8 mouse cellular contexts compared by ENCODE assay signal in genomic region chr17:78912861-78913281, GRCm38 (mm10). TPM values are rescaled to one million over a fixed set of nuclear protein-coding genes. Genes with fewer than 3 reads are reported as not detected.
DNase-seq lines count a peak whose midpoint lies in the region; ATAC-seq and TF ChIP-seq lines count a peak whose summit lies in the region.

No protein-coding gene starts in this region.

- no peak overlapping the region for H3K27ac ChIP-seq in embryonic facial prominence, embryonic 15.5 days (replicated peaks)
- peak overlapping the region; percentile 51; the same call in 1 of the 2 replicates for H3K27ac ChIP-seq in midbrain, embryonic 13.5 days

- peak; percentile 40 to 44 for DNase-seq in layer of hippocampus, postnatal 10 days (ENCODE audit: low spot score in 2 of 2)
- DNase-seq in layer of hippocampus, adult 11-12 months (ENCODE audit: low spot score), result no peak
- DNase-seq in brain, embryonic 14.5 days (ENCODE audit: low read depth), result peak; percentile 80
- DNase-seq in kidney, postnatal 14 days, result peak; percentile 30
- no peak for DNase-seq in gastrocnemius, adult 18-20 months (ENCODE audit: low spot score)
- DNase-seq in ovary, postnatal 14 days (ENCODE audit: low spot score), result no peak

- no peaks in the 10 kb centered on the region for H3K27me3 ChIP-seq in embryonic facial prominence, embryonic 15.5 days
- H3K27me3 ChIP-seq in midbrain, embryonic 13.5 days, result no peaks in the 10 kb centered on the region

- H3K9ac ChIP-seq in embryonic facial prominence, embryonic 15.5 days, result no peak overlapping the region
- peak overlapping the region; percentile 46; the same call in 1 of the 2 replicates for H3K9ac ChIP-seq in midbrain, embryonic 13.5 days (replicated peaks)

- no peaks in the 10 kb centered on the region for H3K36me3 ChIP-seq in embryonic facial prominence, embryonic 15.5 days
- H3K36me3 ChIP-seq in midbrain, embryonic 13.5 days, result no peaks in the 10 kb centered on the region

- H3K9me3 ChIP-seq in embryonic facial prominence, embryonic 15.5 days (replicated peaks), result no peaks in the 10 kb centered on the region
- no peaks in the 10 kb centered on the region for H3K9me3 ChIP-seq in midbrain, embryonic 13.5 days

- peak overlapping the region; percentile 50 for H3K4me2 ChIP-seq in embryonic facial prominence, embryonic 15.5 days (replicated peaks)
- H3K4me2 ChIP-seq in midbrain, embryonic 13.5 days (replicated peaks), result peak overlapping the region; percentile 54

- no peak for TF ChIP-seq POLR2A in brain, embryonic 14.5 days (IDR thresholded peaks at IDR 0.05; ENCODE audit: borderline replicate concordance, extremely low read depth, insufficient read depth, insufficient read length, poor library complexity, severe bottlenecking)

- TF ChIP-seq CTCF in brain, embryonic 14.5 days (IDR thresholded peaks at IDR 0.05; ENCODE audit: borderline replicate concordance, extremely low read depth, insufficient read depth, insufficient read length), result no peak

- H3K4me1 ChIP-seq in embryonic facial prominence, embryonic 15.5 days, result peaks cover 17% of the 10 kb centered on the region
- peaks cover 24% of the 10 kb centered on the region for H3K4me1 ChIP-seq in midbrain, embryonic 13.5 days (replicated peaks)

- peak; percentile 61 for ATAC-seq in embryonic facial prominence, embryonic 15.5 days (ENCODE audit: insufficient number of reproducible peaks, low FRiP score, low TSS enrichment, low read depth)
- ATAC-seq in midbrain, embryonic 13.5 days, result peak; percentile 48

- 26% methylated on average over 6 of the region's 6 CpGs for WGBS in embryonic facial prominence, embryonic 15.5 days
- WGBS in midbrain, embryonic 13.5 days, result 34% methylated on average over 6 of the region's 6 CpGs

- H3K4me3 ChIP-seq in embryonic facial prominence, embryonic 15.5 days (replicated peaks), result peak overlapping the region; percentile 40
- peak overlapping the region; percentile 40 for H3K4me3 ChIP-seq in midbrain, embryonic 13.5 days (replicated peaks)

RNA-seq across cellular contexts. Expression of gene Cebpzos, which starts 3.4 kb away (rescaled TPM):
- total RNA-seq in layer of hippocampus, postnatal 10 days (2021), result 10 to 100 TPM; 27.7 to 33.4 TPM
- polyA plus RNA-seq in brain, embryonic 14.5 days (2012; rRNA removed), result 31.9 and 40.6 TPM in 2 replicates
- 93.6 and 107 TPM in 2 replicates for polyA plus RNA-seq in embryonic facial prominence, embryonic 15.5 days (2015; fragmentation: Nextera tagmentation; extraction: Ambion mirVana)
- polyA plus RNA-seq in midbrain, embryonic 13.5 days (2015; fragmentation: Nextera tagmentation; extraction: Ambion mirVana), result 123 and 128 TPM in 2 replicates
- total RNA-seq in gastrocnemius, adult 18-20 months (2021), result 10 to 100 TPM; 40.3 to 41.9 TPM

RNA-seq across cellular contexts. Expression of gene Sult6b1, which starts 6.1 kb away (rescaled TPM):
- not detected for total RNA-seq in layer of hippocampus, postnatal 10 days (2021)
- polyA plus RNA-seq in brain, embryonic 14.5 days (2012; rRNA removed), result 0.13 TPM in 1 of 2 replicates, not detected in the other
- polyA plus RNA-seq in embryonic facial prominence, embryonic 15.5 days (2015; fragmentation: Nextera tagmentation; extraction: Ambion mirVana), result 0.33 and 0.35 TPM in 2 replicates
- 0.28 TPM in 1 of 2 replicates, not detected in the other for polyA plus RNA-seq in midbrain, embryonic 13.5 days (2015; fragmentation: Nextera tagmentation; extraction: Ambion mirVana)
- total RNA-seq in gastrocnemius, adult 18-20 months (2021), result not detected

RNA-seq across cellular contexts. Expression of gene Cebpz, which starts 24.0 kb away (rescaled TPM):
- 10 to 100 TPM; 33.6 to 33.8 TPM for total RNA-seq in layer of hippocampus, postnatal 10 days (2021)
- 18.3 and 23.3 TPM in 2 replicates for polyA plus RNA-seq in brain, embryonic 14.5 days (2012; rRNA removed)
- 57.6 and 57.9 TPM in 2 replicates for polyA plus RNA-seq in embryonic facial prominence, embryonic 15.5 days (2015; fragmentation: Nextera tagmentation; extraction: Ambion mirVana)
- polyA plus RNA-seq in midbrain, embryonic 13.5 days (2015; fragmentation: Nextera tagmentation; extraction: Ambion mirVana), result 58.6 and 68.4 TPM in 2 replicates
- 10 to 100 TPM; 25.6 to 28.5 TPM for total RNA-seq in gastrocnemius, adult 18-20 months (2021)

RNA-seq across cellular contexts. Expression of gene Ndufaf7, which starts 24.1 kb away (rescaled TPM):
- total RNA-seq in layer of hippocampus, postnatal 10 days (2021), result 10 to 100 TPM; 62.8 to 70.1 TPM
- 29.0 and 30.0 TPM in 2 replicates for polyA plus RNA-seq in brain, embryonic 14.5 days (2012; rRNA removed)
- polyA plus RNA-seq in embryonic facial prominence, embryonic 15.5 days (2015; fragmentation: Nextera tagmentation; extraction: Ambion mirVana), result 53.3 and 56.1 TPM in 2 replicates
- 52.6 and 61.6 TPM in 2 replicates for polyA plus RNA-seq in midbrain, embryonic 13.5 days (2015; fragmentation: Nextera tagmentation; extraction: Ambion mirVana)
- 10 to 100 TPM; 22.6 to 28.5 TPM for total RNA-seq in gastrocnemius, adult 18-20 months (2021)

RNA-seq across cellular contexts. Expression of gene Eif2ak2, which starts 30.5 kb away (rescaled TPM):
- total RNA-seq in layer of hippocampus, postnatal 10 days (2021), result 10 to 100 TPM in 1 of 2 experiments, 1 to 10 TPM in 1; 6.2 to 11.1 TPM
- polyA plus RNA-seq in brain, embryonic 14.5 days (2012; rRNA removed), result 1.2 and 2.3 TPM in 2 replicates
- 9.4 and 11.3 TPM in 2 replicates for polyA plus RNA-seq in embryonic facial prominence, embryonic 15.5 days (2015; fragmentation: Nextera tagmentation; extraction: Ambion mirVana)
- 3.0 and 3.4 TPM in 2 replicates for polyA plus RNA-seq in midbrain, embryonic 13.5 days (2015; fragmentation: Nextera tagmentation; extraction: Ambion mirVana)
- total RNA-seq in gastrocnemius, adult 18-20 months (2021), result 1 to 10 TPM; 2.8 to 3.3 TPM

Comparison
In these comparisons a context has a peak if more than half of its experiments do, and no peak if none do; other contexts are left out.
1. DNase-seq: peak in layer of hippocampus, postnatal 10 days (2 of 2), brain, embryonic 14.5 days (single experiment) and kidney, postnatal 14 days (single experiment); none in layer of hippocampus, adult 11-12 months (single experiment), gastrocnemius, adult 18-20 months (single experiment) and ovary, postnatal 14 days (single experiment).